Mouse (Mus musculus) heart, embryonic 16.5 days (tissue): ENCODE results near the gene Sae1. TPM values are rescaled to one million over a fixed set of nuclear protein-coding genes. Genes with fewer than 3 reads are reported as not detected.

Experiments
- ATAC-seq: fragments of 200-750 bp; cut with Nextera tagmentation; replicated peaks from 2 replicates; pipeline ENCODE4 v1.8.0; 2017; ENCODE audit warnings: moderate number of reproducible peaks; ENCODE audit not compliant: insufficient read depth, low FRiP score; ENCODE audit errors: extremely low read depth
- H3K27ac ChIP-seq: fragments of 300-500 bp; sonication (generic); 2 replicates; pipeline ENCODE4 v1.5.1; 2014; ENCODE audit warnings: mild to moderate bottlenecking, low read length, control low read depth, moderate library complexity
- H3K27me3 ChIP-seq: fragments of 300-500 bp; sonication (generic); 2 replicates; pipeline ENCODE4 v1.6.1; 2014; ENCODE audit warnings: low read length, mixed read lengths; ENCODE audit not compliant: control insufficient read depth, insufficient read depth
- H3K36me3 ChIP-seq: fragments of 300-500 bp; sonication (generic); 2 replicates; pipeline ENCODE4 v1.6.1; 2014; ENCODE audit not compliant: control insufficient read depth, insufficient read depth
- H3K4me1 ChIP-seq: fragments of 300-500 bp; sonication (generic); 2 replicates; pipeline ENCODE4 v1.6.1; 2014; ENCODE audit warnings: low read length, mixed read lengths; ENCODE audit not compliant: control insufficient read depth, insufficient read depth
- H3K4me2 ChIP-seq: fragments of 300-500 bp; sonication (generic); 2 replicates; pipeline ENCODE4 v1.6.1; 2014; ENCODE audit warnings: low read depth, mild to moderate bottlenecking, control low read depth, low read length
- H3K4me3 ChIP-seq: fragments of 300-500 bp; sonication (generic); 2 replicates; pipeline ENCODE4 v1.5.1; 2014; ENCODE audit warnings: mild to moderate bottlenecking, control low read depth, low read length
- H3K9ac ChIP-seq: fragments of 300-500 bp; sonication (generic); 2 replicates; pipeline ENCODE4 v1.6.1; 2014; ENCODE audit warnings: low read length, control low read depth
- H3K9me3 ChIP-seq: fragments of 300-500 bp; sonication (generic); replicated peaks from 2 replicates; pipeline ENCODE4 v1.6.1; 2016; ENCODE audit warnings: low read length; ENCODE audit not compliant: control insufficient read depth
- WGBS: fragments of 180-500 bp; shearing (Covaris S2); extraction: QIAGEN DNeasy Blood & Tissue Kit; methylation state at CpG from one replicate; pipeline ENCODE4 v1.1.7; 2014; 5-methylcytosine and 5-hydroxymethylcytosine counted together
- polyA plus RNA-seq: library from polyadenylated mRNA; unstranded; fragments of >200 nt; fragmentation: Nextera tagmentation; extraction: Ambion mirVana; gene quantifications from 2 replicates; pipeline ENCODE4 v1.2.1, GENCODE M21; 2015

Gene Sae1
- polyA plus RNA-seq, 1 experiment from 2014 or later, result 235 TPM

DNA sequence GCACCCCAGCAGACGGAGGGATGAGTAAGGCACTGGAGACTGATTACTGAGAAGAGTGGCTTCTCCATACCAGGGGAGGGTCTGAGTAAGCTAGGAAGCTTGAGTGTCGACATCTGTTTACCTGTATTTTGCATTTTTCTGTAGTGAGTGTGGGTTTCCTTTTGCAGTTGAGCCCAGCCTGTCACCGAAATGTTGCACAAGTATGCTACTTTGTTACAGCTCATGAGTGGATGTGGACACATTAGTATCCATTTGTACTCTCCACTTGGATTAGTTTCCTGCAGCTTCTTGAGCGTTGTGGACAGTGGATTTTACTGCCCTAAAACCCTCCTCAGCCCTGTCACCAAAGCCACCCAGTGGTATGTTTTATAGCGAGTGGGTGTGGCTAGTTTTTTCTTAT, 31.1 kb upstream of the Sae1 start:
- H3K27ac ChIP-seq, result no peak overlapping the region
- H3K27me3 ChIP-seq, result no peaks in the 10 kb centered on the region
- ATAC-seq, result no peak
- no peak overlapping the region for H3K9ac ChIP-seq
- no peaks in the 10 kb centered on the region for H3K9me3 ChIP-seq
- H3K4me2 ChIP-seq, result no peak overlapping the region
- 89% methylated on average over 5 of the region's 5 CpGs for WGBS
- peaks cover 45% of the 10 kb centered on the region for H3K36me3 ChIP-seq
- peaks cover 21% of the 10 kb centered on the region for H3K4me1 ChIP-seq
- no peak overlapping the region for H3K4me3 ChIP-seq

DNA sequence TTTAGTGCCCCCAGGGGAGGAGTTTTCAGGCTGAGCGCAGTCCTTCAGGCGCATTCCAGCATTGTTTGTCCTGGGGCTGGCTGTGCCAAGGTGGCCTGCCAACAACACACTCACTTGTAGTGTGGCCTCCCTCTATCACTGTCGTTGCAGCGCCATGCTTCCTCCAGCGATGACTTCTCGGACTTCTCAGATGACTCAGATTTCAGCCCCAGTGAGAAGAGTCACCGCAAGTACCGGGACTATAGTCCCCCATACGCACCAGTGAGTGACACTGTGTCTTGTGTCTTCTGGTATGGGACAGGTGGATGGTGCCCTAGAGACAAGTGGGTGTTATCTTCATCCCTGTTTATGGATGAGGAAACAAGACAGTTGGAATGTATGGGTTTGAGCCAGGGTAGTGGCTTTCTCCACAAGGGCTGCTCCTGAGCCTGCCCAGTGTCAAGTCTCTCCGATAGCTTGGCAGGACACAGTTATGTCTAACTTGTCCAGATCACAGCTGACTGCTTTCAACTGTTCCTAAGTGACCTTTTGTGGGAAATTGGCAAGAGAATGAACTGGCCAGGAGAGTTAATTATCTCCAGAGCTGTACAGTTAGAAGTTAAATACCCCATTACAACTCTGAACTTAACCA, 29.6 kb upstream of the Sae1 start:
- Histone ChIP-seq H3K4me2 (0 out of 2 replicates have a peak overlapping the region, but pooled peaks have one; percentile 10), H3K4me3 (no peak overlapping the region), H3K36me3 (peaks cover 34% of the 10 kb centered on the region), H3K9me3 (no peaks in the 10 kb centered on the region), H3K9ac (no peak overlapping the region), H3K4me1 (peaks cover 25% of the 10 kb centered on the region), H3K27me3 (no peaks in the 10 kb centered on the region), H3K27ac (peak overlapping the region; percentile 82)
- WGBS, result 41% methylated on average over 10 of the region's 10 CpGs
- peak; percentile 84 for ATAC-seq

DNA sequence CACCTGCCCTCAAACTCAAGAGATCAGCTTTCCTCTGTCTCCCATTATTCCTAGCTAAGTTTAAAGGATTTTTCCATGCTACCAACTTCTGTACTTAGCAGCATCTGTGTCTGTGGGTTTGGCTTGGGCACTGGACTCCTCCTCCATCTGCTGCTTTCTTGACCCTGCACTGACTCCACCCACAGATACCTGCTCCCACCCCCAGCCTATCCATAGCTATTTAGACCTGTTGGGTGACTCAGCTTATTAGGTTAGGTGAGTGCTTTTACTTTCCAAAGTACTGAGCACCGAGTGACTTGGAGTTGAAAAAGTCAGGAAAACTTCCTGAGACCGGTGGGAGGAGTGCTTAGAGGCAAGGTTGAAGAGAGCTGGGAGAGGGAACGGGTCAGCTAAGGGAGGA, 27.8 kb upstream of the Sae1 start:
- H3K36me3 ChIP-seq, result peaks cover 16% of the 10 kb centered on the region
- H3K9ac ChIP-seq, result no peak overlapping the region
- H3K27ac ChIP-seq, result no peak overlapping the region
- H3K4me1 ChIP-seq, result peaks cover 27% of the 10 kb centered on the region
- H3K4me3 ChIP-seq, result no peak overlapping the region
- H3K4me2 ChIP-seq, result no peak overlapping the region
- no peak for ATAC-seq
- no peaks in the 10 kb centered on the region for H3K9me3 ChIP-seq
- H3K27me3 ChIP-seq, result no peaks in the 10 kb centered on the region
- WGBS, result 70% methylated on average over 3 of the region's 3 CpGs

DNA sequence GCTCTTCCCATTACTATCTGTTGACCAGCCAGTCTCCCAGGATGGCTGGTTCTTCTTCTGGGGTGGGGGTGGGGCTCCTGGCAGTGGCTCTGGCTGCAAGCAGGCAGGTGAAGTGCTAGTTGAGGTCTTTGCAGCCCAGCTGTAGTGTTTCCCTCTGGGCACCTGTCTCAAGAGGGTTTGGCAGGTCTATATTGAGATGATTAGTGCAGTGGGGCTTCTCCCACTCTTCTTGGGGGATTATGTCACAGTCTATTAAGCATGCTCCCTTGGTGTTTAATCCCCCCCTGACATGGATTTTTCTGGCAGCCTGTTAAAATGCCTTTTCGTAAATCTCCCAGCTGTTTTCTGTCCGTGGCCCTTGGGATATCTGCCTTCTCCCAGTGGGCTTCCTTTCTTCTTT, 25.3 kb upstream of the Sae1 start:
- no peak for ATAC-seq
- Histone ChIP-seq H3K36me3 (peaks cover 3% of the 10 kb centered on the region; the same call in 1 of the 2 replicates), H3K4me1 (peaks cover 26% of the 10 kb centered on the region), H3K9ac (no peak overlapping the region), H3K9me3 (no peaks in the 10 kb centered on the region), H3K27ac (no peak overlapping the region), H3K4me3 (no peak overlapping the region), H3K27me3 (no peaks in the 10 kb centered on the region), H3K4me2 (no peak overlapping the region)
- WGBS, result 81% methylated on average over 2 of the region's 2 CpGs

DNA sequence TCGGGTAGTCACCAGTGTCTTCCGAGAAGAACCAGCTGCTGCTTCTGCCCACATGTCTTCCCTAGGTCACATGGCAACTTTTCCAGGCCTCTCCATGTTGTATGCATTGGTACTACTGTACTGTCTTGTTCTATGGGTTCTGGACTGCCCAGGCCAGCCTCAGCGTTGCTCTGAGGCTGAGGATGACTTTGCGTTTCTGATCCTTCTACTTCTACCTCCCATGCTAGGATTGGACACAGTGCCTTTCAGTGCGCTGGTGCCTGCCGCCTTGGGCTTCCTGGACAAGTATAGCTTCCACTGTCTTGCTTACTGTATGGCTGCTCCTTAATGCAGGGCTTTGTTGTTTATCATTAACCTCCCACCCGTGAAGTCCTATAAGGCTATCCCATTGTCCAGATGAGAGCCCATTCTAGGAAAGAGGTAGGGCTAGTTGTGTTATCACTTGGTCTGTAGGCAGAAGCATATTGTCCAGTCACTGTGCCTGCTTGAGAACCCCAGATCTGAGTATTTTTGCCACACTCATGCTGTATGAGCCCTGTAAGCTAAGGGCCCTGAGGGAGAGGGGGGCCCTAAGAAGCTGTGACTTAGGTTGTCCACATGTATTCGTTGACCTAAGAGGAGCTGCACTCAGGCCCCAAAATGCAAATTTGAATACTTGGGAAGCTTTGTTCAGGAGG, 24.8 kb upstream of the Sae1 start:
- ATAC-seq, result no peak
- H3K27me3 ChIP-seq, result no peaks in the 10 kb centered on the region
- H3K36me3 ChIP-seq, result peaks cover 3% of the 10 kb centered on the region; the same call in 1 of the 2 replicates
- peaks cover 21% of the 10 kb centered on the region for H3K4me1 ChIP-seq
- no peak overlapping the region for H3K9ac ChIP-seq
- no peak overlapping the region for H3K27ac ChIP-seq
- H3K9me3 ChIP-seq, result no peaks in the 10 kb centered on the region
- 76% methylated on average over 8 of the region's 8 CpGs for WGBS
- no peak overlapping the region for H3K4me3 ChIP-seq
- no peak overlapping the region for H3K4me2 ChIP-seq

DNA sequence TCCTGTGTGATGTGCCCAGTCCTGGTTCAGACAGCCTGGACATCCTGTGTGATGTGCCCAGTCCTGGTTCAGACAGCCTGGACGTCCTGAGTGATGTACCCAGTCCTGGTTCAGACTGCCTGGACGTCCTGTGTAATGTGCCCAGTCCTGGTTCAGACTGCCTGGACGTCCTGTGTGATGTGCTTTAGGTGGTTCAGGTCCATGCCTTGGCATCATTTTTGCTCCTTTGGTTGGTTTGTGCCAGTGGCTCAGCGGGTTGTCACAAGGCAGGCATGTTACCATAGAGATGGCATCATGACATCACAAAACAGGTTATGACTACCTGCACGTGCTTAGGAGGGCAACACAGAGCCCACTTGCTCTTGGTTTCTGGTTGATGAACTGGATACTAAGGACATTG, 23.5 kb upstream of the Sae1 start:
- Histone ChIP-seq H3K9ac (no peak overlapping the region), H3K27ac (no peak overlapping the region), H3K4me1 (peaks cover 18% of the 10 kb centered on the region), H3K9me3 (no peaks in the 10 kb centered on the region), H3K27me3 (no peaks in the 10 kb centered on the region), H3K36me3 (no peaks in the 10 kb centered on the region; the same call in 1 of the 2 replicates), H3K4me3 (no peak overlapping the region), H3K4me2 (no peak overlapping the region)
- 92% methylated on average over 5 of the region's 5 CpGs for WGBS
- no peak for ATAC-seq

DNA sequence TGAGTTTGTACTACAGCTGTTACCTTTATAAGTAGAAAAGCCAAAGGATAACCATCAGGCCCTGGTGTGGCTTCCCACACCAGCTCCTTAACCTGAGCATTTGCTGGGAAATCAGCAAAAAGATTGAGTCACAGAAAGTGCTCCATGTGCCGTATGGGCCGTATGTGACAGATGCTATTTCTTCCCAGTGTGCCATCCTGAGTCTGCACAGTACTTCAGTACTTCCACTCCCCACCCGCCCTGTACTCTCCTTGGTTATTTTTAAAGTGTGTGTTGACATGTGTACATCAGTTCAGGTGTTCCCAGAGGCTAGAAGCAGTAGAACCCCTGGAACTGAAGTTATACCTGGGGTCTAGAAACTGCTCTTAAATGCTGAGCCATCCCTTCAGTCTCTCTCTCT, 19.4 kb upstream of the Sae1 start:
- no peaks in the 10 kb centered on the region for H3K9me3 ChIP-seq
- H3K9ac ChIP-seq, result no peak overlapping the region
- no peaks in the 10 kb centered on the region for H3K27me3 ChIP-seq
- no peak overlapping the region for H3K4me3 ChIP-seq
- H3K4me2 ChIP-seq, result no peak overlapping the region
- whole genome bisulfite sequencing, result 68% methylated on average over 3 of the region's 3 CpGs
- H3K27ac ChIP-seq, result no peak overlapping the region
- peaks cover 38% of the 10 kb centered on the region for H3K4me1 ChIP-seq
- H3K36me3 ChIP-seq, result no peaks in the 10 kb centered on the region
- no peak for ATAC-seq

DNA sequence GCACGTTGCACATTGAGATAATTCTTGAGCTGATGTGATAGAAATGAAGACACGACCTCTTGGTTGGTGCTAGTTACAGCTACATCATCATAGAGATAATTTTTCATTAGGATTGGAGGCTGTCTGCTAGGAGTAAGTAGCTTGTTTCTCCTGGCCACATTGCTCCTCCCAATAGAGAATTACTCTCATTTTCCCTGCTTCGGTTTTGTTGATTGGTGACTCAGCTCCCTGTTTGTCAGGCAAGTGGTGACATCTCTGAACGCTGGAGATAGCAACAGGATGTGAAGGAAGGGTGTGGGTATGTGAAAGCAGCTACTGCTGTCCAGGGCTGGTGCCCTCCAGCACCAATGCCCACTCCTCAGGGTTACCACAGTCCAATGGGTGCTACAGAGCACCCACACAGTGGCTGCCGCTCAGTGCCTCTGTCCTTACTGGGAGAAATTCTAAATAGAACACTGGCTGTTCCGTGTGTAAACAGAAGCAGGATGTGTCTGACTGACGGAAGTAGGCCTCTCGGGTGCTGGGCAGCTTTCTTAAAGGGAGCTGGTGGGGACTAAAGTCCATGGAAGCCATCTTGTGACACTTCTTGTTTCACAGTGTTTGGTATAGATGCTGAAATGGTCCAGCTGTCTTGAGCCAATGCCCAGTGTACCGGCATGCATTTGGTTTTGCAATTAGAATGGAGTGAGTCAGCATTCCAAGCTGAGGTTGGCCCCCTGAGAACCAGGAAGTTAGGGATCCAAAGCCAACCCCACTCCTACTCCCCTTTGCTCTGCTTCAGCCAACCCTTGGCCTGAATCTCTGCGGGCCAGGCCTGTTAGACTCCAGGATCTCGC, 18.1 kb upstream of the Sae1 start:
- Histone ChIP-seq H3K4me3 (peak overlapping the region; percentile 15; the same call in 1 of the 2 replicates), H3K36me3 (no peaks in the 10 kb centered on the region), H3K4me2 (peak overlapping the region; percentile 54), H3K27me3 (no peaks in the 10 kb centered on the region), H3K27ac (peak overlapping the region; percentile 92), H3K4me1 (peaks cover 36% of the 10 kb centered on the region), H3K9ac (peak overlapping the region; percentile 35), H3K9me3 (no peaks in the 10 kb centered on the region)
- 26% methylated on average over 11 of the region's 11 CpGs for WGBS
- ATAC-seq, result peak; percentile 23; the same call in 1 of the 2 replicates

DNA sequence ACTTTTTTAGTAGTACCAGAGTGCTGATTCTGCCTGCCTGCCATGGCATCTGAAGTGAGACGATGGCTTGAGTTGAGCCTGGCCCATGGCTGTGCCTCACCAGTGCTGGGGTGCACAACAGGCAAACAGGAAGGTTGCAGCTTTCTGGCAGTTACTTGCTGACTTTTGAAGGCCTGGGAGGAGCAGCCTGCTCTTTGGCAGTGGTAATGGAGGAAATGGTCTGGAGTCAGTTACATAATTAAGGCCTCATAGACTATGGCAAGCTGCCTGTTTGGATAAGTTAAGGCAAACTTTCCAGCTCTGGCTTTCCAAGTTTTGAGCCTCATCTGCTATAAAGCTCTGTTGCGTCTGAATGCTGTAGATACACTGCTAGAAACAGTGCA, 17.5 kb upstream of the Sae1 start:
- Histone ChIP-seq H3K36me3 (no peaks in the 10 kb centered on the region), H3K9me3 (no peaks in the 10 kb centered on the region), H3K9ac (peak overlapping the region; percentile 59), H3K27ac (peak overlapping the region; percentile 92), H3K4me3 (peak overlapping the region; percentile 8; the same call in 1 of the 2 replicates), H3K4me1 (peaks cover 36% of the 10 kb centered on the region), H3K4me2 (peak overlapping the region; percentile 54; the same call in 1 of the 2 replicates), H3K27me3 (no peaks in the 10 kb centered on the region)
- WGBS, result 37% methylated on average over 2 of the region's 2 CpGs
- no peak for ATAC-seq
